Mouse (Mus musculus) forebrain, embryonic 10.5 days (tissue): ENCODE measurements at regions not wholly inside any gene's neighbourhood (a gene's known extent, or its start where the extent isn't known, plus 50 kb on each side); places are given as distances from the start of the nearest gene placed in this dataset.

Source experiments
- DNase-seq: peaks from one replicate; pipeline ENCODE4 v3.0.0-alpha.2; 2017; ENCODE audit warnings: low spot score; ENCODE audit errors: extremely low spot score
- H3K27ac ChIP-seq: fragments of 300-500 bp; sonication (generic); 2 replicates; pipeline ENCODE4 v1.5.1; 2016; ENCODE audit warnings: mild to moderate bottlenecking
- H3K27me3 ChIP-seq: fragments of 300-500 bp; sonication (generic); 2 replicates; pipeline ENCODE4 v1.6.1; 2016; ENCODE audit warnings: mild to moderate bottlenecking; ENCODE audit not compliant: poor library complexity, severe bottlenecking
- H3K36me3 ChIP-seq: fragments of 300-500 bp; sonication (generic); replicated peaks from 2 replicates; pipeline ENCODE4 v1.6.1; 2016; ENCODE audit warnings: mild to moderate bottlenecking, moderate library complexity
- H3K4me1 ChIP-seq: fragments of 300-500 bp; sonication (generic); 2 replicates; pipeline ENCODE4 v1.6.1; 2016
- H3K4me3 ChIP-seq: fragments of 300-500 bp; sonication (generic); 2 replicates; pipeline ENCODE4 v1.5.1; 2016; ENCODE audit warnings: mild to moderate bottlenecking, moderate library complexity
- H3K9me3 ChIP-seq: fragments of 300-500 bp; sonication (generic); 2 replicates; pipeline ENCODE4 v1.6.1; 2016; ENCODE audit warnings: mild to moderate bottlenecking, moderate library complexity
- WGBS: fragments of 180-500 bp; shearing (Covaris S2); methylation state at CpG from one replicate; pipeline ENCODE4 v1.1.7; 2016; 5-methylcytosine and 5-hydroxymethylcytosine counted together

GRCm38 (mm10) chr16:76436290-76436689, 62.7 kb upstream of the Nrip1 start:
- Histone ChIP-seq H3K36me3 (no peaks in the 10 kb centered on the region), H3K4me1 (no peaks in the 10 kb centered on the region), H3K27ac (no peak overlapping the region), H3K27me3 (no peaks in the 10 kb centered on the region), H3K4me3 (no peak overlapping the region), H3K9me3 (no peaks in the 10 kb centered on the region)
- DNase-seq: no peak
- 90% methylated on average over 6 of the region's 6 CpGs for WGBS

GRCm38 (mm10) chr16:76433076-76433825, 59.6 kb upstream of the Nrip1 start:
- no peak overlapping the region for H3K27ac ChIP-seq
- H3K9me3 ChIP-seq: no peaks in the 10 kb centered on the region
- no peaks in the 10 kb centered on the region for H3K27me3 ChIP-seq
- 91% methylated on average over 24 of the region's 24 CpGs for WGBS
- no peak for DNase-seq
- no peaks in the 10 kb centered on the region for H3K36me3 ChIP-seq
- H3K4me3 ChIP-seq: no peak overlapping the region
- H3K4me1 ChIP-seq: no peaks in the 10 kb centered on the region

GRCm38 (mm10) chr16:76432304-76432703, 58.7 kb upstream of the Nrip1 start:
- Histone ChIP-seq H3K9me3 (no peaks in the 10 kb centered on the region), H3K4me1 (no peaks in the 10 kb centered on the region), H3K36me3 (no peaks in the 10 kb centered on the region), H3K27me3 (no peaks in the 10 kb centered on the region), H3K4me3 (no peak overlapping the region), H3K27ac (no peak overlapping the region)
- WGBS: 86% methylated on average over 9 of the region's 9 CpGs
- DNase-seq: no peak

GRCm38 (mm10) chr16:76429156-76429555, 55.5 kb upstream of the Nrip1 start:
- Histone ChIP-seq H3K4me1 (no peaks in the 10 kb centered on the region), H3K27ac (no peak overlapping the region), H3K27me3 (no peaks in the 10 kb centered on the region), H3K36me3 (no peaks in the 10 kb centered on the region), H3K9me3 (no peaks in the 10 kb centered on the region), H3K4me3 (no peak overlapping the region)
- no peak for DNase-seq
- WGBS: 93% methylated on average over 3 of the region's 3 CpGs

GRCm38 (mm10) chr16:76423964-76424363, 50.3 kb upstream of the Nrip1 start:
- Histone ChIP-seq H3K9me3 (no peaks in the 10 kb centered on the region), H3K4me1 (no peaks in the 10 kb centered on the region), H3K27ac (no peak overlapping the region), H3K27me3 (no peaks in the 10 kb centered on the region), H3K4me3 (no peak overlapping the region), H3K36me3 (no peaks in the 10 kb centered on the region)
- DNase-seq: no peak
- 92% methylated on average over 14 of the region's 14 CpGs for WGBS
